Mouse (Mus musculus) layer of hippocampus, postnatal 10 days (tissue): ENCODE data around the gene Oxct2b. TPM values are rescaled to one million over a fixed set of nuclear protein-coding genes. Genes with fewer than 3 reads are reported as not detected.
A peak's percentile ranks its signal among the peaks of the same experiment; 100 is the strongest.
"Not testable (repeated sequence)": the region's sequence is repeated elsewhere in the genome, so short reads cannot be mapped to it uniquely, and the experiment has no call there.

ENCODE experiments used
- DNase-seq, 2 experiments: peaks; one replicate each; pipeline ENCODE4 v3.0.0; 2021; ENCODE audit warnings: low spot score in 2 of 2
- long read RNA-seq: library from polyadenylated mRNA; stranded (forward); transcript quantifications from one replicate; pipeline ENCODE4 v2.0.0, GENCODE M21; 2023
- total RNA-seq, 2 experiments: library from RNA; stranded (reverse); gene quantifications; 2 replicates each; pipeline ENCODE4 v1.2.3; 2021

Gene Oxct2b
- total RNA-seq = under 1 TPM; 0.39 to 0.45 TPM
- long read RNA-seq = 0 reads

DNA sequence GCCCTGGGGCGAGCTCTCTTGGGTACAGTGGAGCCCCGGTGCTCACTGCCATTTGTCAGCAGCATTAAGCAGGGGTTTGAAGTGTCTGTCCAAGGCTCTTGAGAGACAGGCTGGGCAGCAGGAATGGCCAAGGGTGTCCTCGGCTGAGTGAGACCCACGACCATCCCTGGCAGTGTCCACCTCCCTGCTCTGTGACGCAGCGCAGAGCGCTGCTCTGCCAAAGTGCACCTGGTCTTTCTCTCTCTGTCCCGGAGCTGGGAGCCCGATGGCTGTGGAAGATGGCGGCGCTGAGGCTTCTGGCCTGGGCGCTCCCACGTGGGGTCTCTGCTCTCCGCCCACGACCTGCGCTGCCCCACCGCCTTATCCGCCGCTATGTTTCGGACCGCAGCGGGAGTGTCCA lies at the start of gene Oxct2b:
Gene Oxct2b, plus strand, starts transcription at position 256 of the 400 bp plus-strand sequence.
- DNase-seq = no peak

DNA sequence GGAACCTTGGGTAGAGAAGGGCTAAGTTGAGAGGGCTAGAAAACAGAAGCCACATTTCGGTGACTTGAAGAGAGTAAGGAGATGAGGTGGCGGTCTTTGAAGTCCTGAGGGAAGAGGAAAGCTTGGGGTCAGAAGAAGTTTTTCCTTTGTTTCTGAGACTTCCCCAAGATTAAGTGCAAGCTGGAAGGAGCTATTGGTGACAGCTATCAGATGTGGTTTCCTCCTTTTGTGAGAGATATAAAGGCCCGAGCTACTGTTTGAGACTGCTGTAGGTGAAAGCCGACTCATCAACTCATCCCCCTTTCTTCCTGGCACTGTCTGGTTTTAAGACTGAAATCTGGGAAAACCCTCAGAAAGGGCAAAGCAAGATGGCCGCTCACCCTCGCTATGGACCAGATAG lies 47.4 kb upstream of the Oxct2b start:
- no peak for DNase-seq

DNA sequence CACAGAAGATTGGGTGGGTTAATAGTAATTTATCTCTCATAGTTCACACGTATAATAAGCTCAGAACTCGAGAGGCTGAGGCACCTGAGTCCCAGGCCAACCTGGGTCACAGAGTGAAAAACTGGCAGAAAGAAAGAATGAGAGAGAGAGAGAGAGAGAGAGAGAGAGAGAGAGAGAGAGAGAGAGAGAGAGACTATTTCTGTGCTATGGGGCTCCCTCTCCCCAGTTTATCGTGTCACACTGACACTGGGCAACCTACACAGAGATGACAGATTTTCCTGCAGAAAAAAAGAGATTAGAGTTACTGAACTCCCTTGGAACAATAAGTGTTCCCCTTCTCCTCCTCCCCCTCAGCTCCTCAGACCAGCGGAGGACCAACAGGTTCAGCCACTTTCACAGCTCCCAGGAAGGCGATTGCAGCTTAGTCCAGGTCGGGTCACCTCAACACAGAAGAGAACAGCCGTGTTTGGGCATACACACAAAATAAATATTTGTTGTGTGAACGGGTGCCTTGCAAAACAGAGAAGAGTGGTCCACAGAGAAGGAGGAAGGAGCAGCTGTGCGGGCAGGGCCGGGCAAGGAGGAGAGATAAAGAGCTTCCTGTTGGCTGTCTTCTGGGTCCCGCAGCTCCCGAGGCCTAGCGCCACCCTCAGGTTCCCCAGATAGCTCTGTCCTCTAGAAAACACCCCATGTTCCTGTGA lies 44.6 kb upstream of the Oxct2b start:
- peak; percentile 49 to 64 for DNase-seq

DNA sequence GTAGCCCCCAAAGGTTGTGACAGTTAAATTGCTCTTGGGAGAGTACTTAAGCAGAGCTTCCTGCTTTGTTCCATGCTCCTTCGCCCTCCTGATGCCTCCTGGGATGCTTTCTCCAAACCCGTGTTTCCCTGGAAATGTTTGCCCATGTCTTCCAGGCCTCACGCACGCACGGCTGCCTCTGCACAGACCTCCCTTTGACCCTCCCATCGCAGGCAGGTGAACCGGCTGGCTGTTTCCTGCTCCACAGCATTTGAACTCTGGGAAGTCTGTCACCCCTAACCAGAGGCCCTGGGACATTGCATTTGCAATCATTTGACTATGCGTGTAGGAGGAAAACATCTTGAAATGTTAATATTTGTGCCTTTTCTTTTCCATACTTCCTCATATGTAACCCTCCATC lies 39.1 kb upstream of the Oxct2b start:
- no peak for DNase-seq

DNA sequence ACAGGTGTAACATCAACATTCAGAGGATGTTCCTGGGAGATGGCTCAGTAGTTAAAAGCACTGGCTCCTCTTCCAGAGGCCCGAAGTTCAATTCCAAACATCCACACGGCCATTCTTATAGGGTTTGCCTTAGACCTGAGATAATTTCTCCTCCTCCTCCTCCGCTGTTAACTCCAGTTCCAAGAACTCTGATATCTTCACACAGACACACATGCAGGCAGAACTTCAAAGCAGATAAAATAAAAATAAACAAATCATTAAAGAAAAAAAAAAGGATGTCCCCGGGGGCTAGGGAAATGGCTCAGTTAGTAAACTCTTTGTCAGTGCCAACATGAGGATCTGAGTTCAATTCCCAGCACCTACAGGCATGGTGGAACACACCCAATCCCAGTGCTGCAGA lies 37.8 kb upstream of the Oxct2b start:
- DNase-seq = no peak

DNA sequence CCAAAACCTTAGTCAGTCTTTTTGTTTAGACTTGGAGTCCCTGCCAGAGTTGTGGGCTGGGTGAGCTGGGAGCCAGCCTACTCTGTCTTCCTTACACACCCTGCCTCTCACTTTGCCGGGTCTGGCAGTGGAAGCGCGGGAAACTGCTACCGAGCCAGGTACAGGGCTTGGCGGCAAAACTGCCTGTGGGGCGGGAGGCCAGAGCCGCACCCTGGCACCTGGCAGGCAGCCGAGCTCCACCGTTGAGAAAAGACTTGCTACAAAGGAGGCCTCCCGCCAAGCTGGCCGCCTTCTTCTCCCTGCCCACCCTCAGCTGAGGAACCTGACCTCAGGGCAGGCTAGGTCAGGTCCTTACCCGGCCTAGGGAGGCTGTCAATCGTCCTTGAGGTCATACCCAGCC lies 35.3 kb upstream of the Oxct2b start:
- DNase-seq = peak in 1 of 2 experiments; percentile 26

DNA sequence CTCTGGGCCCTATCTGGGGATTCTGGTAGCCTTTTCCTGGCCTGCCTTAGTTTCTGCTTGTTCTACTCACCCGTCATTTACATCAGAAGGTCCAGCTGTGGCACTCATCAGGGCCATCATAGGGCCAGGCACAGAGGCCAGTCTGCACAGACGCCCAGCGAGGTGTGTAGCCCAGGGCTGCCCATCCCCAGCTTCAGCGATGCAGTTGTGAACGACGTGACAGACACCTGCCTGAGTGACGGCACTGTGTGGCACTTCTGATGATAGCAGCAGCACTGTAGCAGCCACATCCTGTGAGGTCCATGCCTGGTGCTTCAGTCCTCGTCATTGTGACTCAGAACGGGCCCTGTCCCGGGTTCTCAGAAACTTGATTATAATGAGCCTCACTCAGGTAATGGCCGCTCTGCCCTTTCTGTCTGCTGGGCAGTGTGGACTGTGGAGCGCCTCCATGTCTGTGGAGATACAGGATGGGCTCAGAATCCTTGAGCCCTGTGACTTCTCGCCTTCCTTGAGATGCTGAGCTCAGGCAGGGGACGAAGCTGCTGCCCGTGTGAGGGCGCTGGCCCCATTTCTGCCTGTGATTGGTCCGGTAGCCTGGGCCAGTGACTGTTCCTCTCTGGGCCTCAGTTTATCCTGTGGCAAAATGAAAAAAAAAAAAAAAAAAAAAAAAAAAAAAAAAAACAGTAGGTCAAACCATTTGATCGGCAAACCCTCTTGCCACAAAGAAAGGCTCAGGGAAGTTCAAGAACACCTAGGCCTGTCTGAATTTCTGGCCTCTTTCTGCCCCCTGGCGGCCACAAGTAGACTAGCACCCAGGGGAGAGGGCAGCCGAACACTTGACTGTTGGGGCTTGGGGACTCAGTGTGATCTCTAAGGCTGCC lies 33.5 kb upstream of the Oxct2b start:
- peak; percentile 62 to 77 for DNase-seq

DNA sequence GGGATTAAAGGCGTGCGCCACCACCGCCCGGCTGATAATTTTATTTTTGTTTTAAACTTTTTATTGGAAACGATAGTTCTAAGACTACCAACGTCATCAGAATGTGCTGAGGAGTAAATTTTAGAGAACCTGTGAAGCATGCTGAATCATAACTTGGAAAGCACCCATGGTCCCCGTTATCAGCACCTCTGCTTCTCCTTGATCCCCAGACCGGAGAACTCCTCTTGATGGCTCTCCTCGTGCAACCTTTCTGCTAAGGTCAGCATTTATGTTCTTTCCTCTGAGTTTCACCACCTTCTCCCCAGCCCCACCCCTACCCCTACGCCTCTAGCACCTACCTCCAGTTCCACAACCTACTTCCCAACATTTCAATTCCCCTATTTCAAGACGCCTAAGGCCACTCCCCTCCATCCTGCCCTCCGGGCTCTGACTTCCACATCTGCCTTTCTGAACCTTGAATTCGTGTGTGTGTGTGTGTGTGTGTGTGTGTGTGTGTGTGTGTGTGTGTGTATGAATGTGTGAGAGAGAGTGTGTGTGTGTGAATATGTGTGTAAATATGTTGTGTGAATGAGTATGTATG lies 32.7 kb upstream of the Oxct2b start:
- no peak for DNase-seq

DNA sequence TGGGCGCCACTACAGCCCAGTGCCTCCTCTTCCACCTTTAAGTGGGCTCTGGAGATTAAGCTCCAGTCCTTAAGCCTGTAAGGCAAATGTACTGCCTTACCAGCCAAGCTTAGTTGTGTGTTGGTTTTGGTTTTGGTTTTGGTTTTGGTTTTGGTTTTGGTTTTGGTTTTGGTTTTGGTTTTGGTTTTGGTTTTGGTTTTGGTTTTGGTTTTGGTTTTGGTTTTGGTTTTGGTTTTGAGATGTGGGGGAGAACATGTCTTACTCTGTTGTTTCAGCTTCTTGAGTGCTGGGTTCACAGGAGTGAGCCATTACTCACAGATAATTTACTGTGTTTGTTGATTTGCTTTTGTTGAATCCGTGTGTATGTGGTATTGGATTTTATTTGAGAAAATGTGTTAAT lies 30.8 kb upstream of the Oxct2b start:
- DNase-seq = no peak

DNA sequence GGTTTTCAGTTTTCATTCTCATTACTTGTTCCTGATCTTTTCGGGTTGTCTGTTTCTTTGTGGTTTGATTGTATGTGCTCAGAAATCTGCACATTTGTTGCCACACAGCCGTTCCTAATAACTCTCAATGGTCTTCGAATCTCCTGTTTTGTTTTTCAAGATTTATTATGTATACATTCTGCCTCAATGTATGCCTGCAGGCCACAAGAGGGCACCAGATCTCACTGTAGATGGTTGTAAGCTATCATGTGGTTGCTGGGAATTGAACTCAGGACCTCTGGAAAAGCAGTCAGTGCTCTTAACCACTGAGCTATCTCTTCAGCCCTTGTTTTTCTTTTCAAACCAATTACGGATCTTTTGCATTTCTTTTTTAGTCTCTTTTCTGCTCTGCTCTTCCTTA lies 29.7 kb upstream of the Oxct2b start:
- DNase-seq = no peak

DNA sequence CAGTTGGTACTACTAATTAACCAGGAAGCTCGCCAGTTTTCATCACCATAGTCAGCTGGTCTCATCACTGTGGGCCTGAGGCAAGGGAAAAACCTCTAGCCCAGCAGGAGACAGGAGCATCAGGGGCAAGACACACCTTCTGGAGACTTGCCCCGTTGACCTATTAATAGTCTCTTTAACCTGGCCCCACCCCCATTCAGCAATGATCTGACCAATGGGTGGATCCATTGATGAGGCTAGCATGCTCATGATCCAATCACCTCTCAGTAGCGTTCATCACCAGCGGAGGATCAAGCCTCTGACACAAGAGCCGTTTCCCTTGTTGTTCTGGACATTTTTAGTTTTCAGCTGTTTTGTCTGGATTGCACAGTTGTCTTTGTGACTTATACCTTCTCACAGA lies 23.4 kb upstream of the Oxct2b start:
- DNase-seq = no peak

DNA sequence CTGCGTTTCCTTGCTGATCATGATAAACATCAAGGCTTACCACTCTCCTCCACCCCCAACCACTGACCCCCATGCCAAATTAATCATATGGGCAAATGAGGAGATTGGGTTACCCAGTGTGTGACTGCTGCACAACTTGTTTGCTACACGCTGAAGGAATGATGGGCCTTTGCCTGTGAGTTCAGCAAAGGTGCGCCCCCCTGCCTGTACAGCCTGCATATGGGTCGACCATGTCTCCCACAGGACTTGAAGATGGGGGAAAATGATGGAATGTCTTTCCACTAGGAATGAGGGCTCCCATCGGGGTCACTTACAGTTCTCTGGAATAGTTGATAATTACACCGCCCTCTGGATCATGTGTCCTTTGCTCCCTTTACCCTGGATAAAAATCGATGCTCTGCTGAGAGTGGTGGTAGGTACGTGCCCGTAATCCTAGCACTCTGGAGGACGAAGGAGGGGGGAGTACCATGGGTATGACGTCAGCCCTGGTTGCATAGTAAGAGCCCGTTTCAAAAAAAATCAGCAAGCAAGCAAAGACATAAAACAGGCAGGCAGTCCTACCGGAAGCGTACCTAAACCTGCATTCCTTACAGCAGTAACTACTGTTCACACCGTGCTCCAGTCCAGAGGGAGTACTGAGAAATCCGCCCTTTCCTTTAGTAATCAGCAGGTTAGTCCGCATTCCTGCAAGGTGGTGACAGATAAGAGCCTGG lies 22.8 kb upstream of the Oxct2b start:
- DNase-seq = no peak

DNA sequence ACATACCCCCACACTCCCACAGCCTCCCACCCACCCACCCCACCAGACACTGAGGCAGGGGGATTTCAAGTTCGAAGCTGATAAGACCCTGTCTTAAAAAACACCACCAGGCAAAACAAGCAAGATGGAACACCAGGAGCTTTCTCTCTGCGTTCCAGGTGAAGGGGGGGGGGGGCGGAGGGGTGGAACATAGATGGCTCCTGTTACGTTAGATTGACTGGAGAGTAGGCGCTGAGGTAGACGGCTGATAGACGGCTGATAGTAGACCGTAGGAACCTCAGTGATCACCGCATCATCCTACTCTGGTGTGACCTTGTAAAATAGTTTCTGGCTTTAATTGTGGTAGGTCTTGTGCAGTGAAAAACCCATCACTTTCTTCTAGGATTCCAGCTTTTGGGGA lies 22.2 kb upstream of the Oxct2b start:
- no peak for DNase-seq

DNA sequence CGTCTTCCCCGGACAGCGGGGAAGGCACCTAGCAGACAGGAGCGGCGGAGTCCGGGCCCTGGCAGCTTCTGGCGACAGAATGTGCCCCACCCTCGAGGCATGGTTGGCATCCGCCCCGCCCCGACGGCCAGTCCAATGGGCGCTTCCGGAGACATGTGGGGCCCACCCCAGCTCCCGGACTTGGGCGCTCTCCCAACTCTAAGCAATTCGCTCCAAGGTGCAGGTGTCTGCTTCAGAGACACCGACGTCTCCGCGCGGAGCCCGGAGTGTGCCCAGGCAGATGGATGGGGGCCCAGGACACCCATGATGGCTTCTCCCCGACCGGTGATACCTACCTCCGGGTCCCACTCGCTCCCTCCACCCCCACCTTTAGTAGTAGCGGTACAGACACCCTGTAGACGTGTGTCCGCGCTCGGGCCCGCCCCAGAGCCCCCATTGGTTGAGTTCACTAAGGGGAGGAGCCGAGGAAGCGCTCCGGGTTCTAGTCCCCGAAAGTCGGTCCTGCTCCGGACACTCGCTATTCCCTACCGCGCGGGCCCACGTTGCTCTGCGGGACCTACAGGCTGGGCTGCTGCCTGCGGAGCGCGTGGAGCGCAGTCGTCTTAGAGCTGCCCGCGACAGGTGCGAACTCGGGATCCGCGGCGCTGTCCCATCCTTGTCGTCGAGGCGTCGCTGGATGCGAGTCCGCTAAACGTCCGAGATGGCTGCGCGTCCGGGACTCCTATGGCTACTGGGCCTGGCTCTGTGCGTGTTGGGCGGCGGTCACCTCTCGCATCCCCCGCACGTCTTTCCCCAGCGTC lies 11.2 kb upstream of the Oxct2b start, which contains the start of gene Bmp8b:
Gene Bmp8b, plus strand, starts transcription at position 515 of the 800 bp plus-strand sequence.
- DNase-seq = no peak

DNA sequence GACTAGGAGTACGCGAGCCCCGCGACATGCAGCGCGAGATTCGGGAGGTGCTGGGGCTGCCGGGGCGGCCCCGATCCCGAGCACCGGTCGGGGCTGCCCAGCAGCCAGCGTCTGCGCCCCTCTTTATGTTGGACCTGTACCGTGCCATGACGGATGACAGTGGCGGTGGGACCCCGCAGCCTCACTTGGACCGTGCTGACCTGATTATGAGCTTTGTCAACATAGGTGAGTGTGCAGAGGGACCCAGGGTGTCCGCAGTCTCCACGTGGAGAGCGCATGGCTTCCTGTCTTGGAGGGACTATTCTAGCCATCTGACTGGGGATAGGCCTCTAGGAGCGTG lies 10.6 kb upstream of the Oxct2b start:
- no peak for DNase-seq

DNA sequence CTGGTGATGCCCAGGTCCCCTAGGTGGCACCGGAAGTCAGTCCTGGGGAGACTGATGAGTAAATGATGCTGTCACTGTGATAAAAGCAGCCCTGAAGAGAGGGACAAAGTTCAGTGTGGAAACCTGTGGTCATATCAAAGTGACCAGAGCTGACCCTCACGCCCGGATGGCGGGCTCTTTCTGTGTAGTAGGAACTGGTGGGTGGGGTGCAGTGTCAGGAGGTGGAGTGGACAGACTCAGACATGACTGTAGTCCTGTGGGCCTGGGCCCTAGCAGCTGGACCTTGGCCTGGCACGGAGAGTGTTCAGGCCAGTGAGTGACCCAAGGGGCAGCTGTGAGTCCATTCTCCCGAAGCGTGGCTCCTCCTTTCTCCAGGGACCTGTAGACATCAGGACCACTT lies 10.1 kb upstream of the Oxct2b start:
- not testable (repeated sequence) for DNase-seq

DNA sequence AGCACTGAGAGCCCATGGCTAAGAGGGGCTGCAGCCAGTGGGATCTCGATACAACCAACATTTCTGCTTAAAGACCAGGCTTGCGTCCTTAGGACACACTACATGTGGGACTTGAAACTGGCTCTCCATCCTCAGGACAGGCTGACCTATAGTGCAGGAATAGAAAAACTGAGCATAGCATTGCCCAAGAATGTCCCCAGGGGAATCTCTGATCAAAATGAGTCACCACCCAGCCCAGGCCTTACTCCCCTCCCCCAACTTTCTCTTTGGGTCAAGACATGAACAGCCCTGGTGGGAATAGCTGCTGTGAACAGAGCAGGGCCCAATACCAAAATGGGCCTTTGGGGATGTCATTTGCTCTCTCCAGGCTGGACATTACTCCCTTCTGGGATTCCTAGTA lies 9.2 kb upstream of the Oxct2b start:
- no peak for DNase-seq

DNA sequence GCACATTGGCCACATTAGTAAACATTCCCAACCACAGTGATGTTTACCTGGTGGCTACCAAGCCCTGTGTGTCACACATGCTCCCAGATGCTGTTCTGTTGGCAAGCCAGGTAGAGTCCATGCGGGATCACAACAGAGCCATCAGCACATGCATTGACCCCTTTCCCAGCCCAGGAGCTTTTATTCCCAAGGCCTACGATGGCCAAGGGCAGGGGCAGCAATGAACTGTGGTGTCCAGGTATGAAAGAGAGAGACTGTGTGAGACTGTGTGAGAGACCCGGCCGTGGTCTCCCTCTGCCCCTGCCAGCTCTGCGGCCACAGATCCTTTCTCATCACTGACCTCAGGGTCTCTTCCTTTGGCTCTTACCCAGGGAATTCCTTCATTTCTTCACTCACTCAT lies 8.0 kb upstream of the Oxct2b start:
- no peak for DNase-seq

DNA sequence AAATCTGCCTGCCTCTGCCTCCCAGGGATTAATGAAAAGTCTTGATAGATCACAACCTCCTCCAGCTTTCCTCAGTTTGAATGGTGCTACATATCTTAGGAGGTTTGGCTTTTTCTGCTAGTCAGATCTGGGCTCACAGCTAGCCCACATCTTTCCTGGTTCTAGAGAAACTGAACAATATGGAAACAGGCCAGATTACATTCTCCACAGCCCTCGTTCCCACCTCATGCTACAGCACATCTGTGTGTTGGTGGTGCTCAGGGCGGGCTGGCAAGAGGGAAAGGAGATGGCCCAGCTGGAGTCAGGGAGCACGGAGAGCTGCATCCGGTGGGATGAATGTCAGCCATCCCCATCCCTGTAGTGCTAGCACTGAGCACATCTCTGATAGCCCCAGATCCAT lies 5.3 kb upstream of the Oxct2b start:
- no peak for DNase-seq

DNA sequence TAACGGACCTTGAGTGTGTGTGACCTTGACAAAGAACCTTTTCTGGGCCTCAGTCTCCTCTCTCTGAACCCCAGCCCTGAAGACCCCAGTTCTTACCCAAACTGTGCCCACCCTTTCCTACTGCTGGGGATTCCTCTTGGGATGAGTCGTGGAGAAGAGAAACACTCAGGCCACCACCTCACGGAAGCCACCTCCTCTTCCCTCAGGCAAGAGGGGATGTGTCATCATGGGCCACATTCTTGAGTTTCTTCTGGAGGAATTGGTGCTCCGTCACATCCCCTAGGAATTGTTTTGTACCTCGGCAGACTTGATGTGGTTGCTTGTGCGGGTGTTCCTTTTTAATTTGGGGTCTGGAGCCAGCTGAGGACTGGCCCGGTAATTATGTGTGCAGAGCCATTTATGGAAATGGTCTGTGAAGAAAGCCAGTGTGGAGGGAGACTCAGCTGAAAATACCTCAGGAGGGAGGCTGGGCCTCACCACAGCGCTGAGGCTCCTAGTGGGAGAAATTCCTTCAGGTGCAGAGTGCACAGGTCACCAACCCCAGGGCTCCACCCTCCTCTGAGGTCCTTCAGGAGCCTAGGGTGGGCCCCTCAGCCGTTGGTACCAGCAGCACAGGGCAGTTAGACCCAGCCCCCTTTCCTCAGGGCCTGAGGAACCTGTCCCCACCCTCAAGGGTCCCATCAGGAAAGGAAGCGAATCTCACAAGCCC lies 4.6 kb upstream of the Oxct2b start:
- not testable (repeated sequence) for DNase-seq
